Mouse (Mus musculus): ENCODE results near the gene Tcl1b4. TPM values are rescaled to one million over a fixed set of nuclear protein-coding genes. Genes with fewer than 3 reads are reported as not detected.

Tcl1b4 gene
- polyA plus RNA-seq, 1 experiment from 2014 or later, result not detected

DNA sequence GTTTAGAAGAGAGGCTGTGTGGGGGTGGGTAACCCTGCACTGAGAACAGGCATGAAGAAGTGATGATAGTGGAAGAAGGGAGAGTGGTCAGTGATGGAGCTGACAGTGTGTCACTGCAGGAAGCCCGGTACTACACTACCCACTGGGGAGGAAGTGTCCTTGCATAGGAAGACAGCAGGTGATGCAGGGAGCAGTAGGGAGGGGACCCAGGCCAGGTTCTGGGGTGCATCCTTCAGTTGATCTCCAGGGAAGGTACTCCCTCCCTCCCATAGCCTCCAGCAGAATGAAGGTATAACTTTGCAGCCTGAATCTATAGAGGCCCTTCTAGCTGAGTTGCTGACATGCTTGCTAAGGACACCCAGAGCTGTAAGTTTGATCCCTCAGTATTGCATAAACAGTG lies 5.3 kb downstream of the Tcl1b4 start:
- Histone ChIP-seq H3K27me3 (no peaks in the 10 kb centered on the region), H3K9me3 (no peaks in the 10 kb centered on the region), H3K4me2 (replicated peaks) (no peak overlapping the region), H3K36me3 (no peaks in the 10 kb centered on the region), H3K27ac (replicated peaks) (no peak overlapping the region), H3K4me1 (no peaks in the 10 kb centered on the region), H3K4me3 (no peak overlapping the region), H3K9ac (replicated peaks) (no peak overlapping the region)
- WGBS, result 77% methylated on average over 1 of the region's 1 CpGs
- no peak for ATAC-seq (ENCODE audit: low FRiP score, low read depth)

GRCm38 (mm10) chr12:105208441-105208840 lies 6.7 kb downstream of the Tcl1b4 start:
- Histone ChIP-seq H3K4me3 (no peak overlapping the region), H3K4me1 (no peaks in the 10 kb centered on the region), H3K9me3 (no peaks in the 10 kb centered on the region), H3K4me2 (replicated peaks) (no peak overlapping the region), H3K36me3 (no peaks in the 10 kb centered on the region), H3K9ac (replicated peaks) (no peak overlapping the region), H3K27me3 (no peaks in the 10 kb centered on the region), H3K27ac (replicated peaks) (no peak overlapping the region)
- WGBS, result 93% methylated on average over 1 of the region's 1 CpGs
- ATAC-seq (ENCODE audit: low FRiP score, low read depth), result no peak

DNA sequence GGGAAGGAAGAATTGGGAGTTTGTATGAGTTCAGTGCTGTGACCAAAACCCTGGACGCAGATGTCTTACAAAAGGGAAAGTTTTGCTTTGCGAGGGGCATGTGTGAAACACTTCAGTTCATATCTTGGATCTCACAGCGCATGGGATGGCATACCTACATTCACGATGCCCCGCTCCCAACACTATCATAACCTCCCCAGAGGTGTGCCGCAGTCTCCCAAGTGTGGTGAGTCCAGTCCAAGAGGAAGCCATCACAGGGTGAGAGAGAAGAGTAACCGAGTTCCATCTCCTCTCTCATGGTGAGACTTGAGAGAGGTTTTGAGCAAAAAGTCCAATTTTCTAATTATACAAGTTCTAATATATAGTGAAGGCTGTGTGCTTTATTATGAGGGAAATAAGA lies 7.5 kb downstream of the Tcl1b4 start:
- H3K9ac ChIP-seq (replicated peaks), result no peak overlapping the region
- no peaks in the 10 kb centered on the region for H3K9me3 ChIP-seq
- ATAC-seq (ENCODE audit: low FRiP score, low read depth), result no peak
- H3K27ac ChIP-seq (replicated peaks), result no peak overlapping the region
- H3K4me2 ChIP-seq (replicated peaks), result no peak overlapping the region
- H3K4me3 ChIP-seq, result no peak overlapping the region
- H3K36me3 ChIP-seq, result no peaks in the 10 kb centered on the region
- no peaks in the 10 kb centered on the region for H3K27me3 ChIP-seq
- 94% methylated on average over 7 of the region's 7 CpGs for WGBS
- no peaks in the 10 kb centered on the region for H3K4me1 ChIP-seq

GRCm38 (mm10) chr12:105217101-105217760 lies 15.5 kb downstream of the Tcl1b4 start:
- Histone ChIP-seq H3K27me3 (no peaks in the 10 kb centered on the region), H3K27ac (replicated peaks) (no peak overlapping the region), H3K4me1 (no peaks in the 10 kb centered on the region), H3K4me2 (replicated peaks) (no peak overlapping the region), H3K4me3 (no peak overlapping the region), H3K36me3 (no peaks in the 10 kb centered on the region), H3K9ac (replicated peaks) (no peak overlapping the region), H3K9me3 (no peaks in the 10 kb centered on the region)
- ATAC-seq (ENCODE audit: low FRiP score, low read depth), result no peak
- WGBS, result 91% methylated on average over 7 of the region's 7 CpGs

GRCm38 (mm10) chr12:105222601-105223319 lies 21.0 kb downstream of the Tcl1b4 start, which contains the start of gene Tcl1:
Gene Tcl1 (minus strand): TSS chr12:105222793.
- no peaks in the 10 kb centered on the region for H3K27me3 ChIP-seq
- no peak within 1 kb of the TSS for H3K4me2 ChIP-seq (replicated peaks)
- H3K9ac ChIP-seq (replicated peaks), result no peak within 1 kb of the TSS
- no peak for ATAC-seq (ENCODE audit: low FRiP score, low read depth)
- H3K4me3 ChIP-seq, result no peak within 1 kb of the TSS
- H3K36me3 ChIP-seq, result no peaks in the 10 kb centered on the region
- H3K27ac ChIP-seq (replicated peaks), result no peak within 1 kb of the TSS
- peaks cover 3% of the 10 kb centered on the region; the same call in 1 of the 2 replicates for H3K4me1 ChIP-seq
- no peaks in the 10 kb centered on the region for H3K9me3 ChIP-seq
- 91% methylated on average over 22 of the region's 22 CpGs for WGBS

GRCm38 (mm10) chr12:105224621-105225320 lies 23.0 kb downstream of the Tcl1b4 start:
- WGBS, result 46% methylated on average over 16 of the region's 16 CpGs
- no peak for ATAC-seq (ENCODE audit: low FRiP score, low read depth)
- Histone ChIP-seq H3K27ac (replicated peaks) (no peak overlapping the region), H3K36me3 (no peaks in the 10 kb centered on the region), H3K4me1 (peaks cover 3% of the 10 kb centered on the region; the same call in 1 of the 2 replicates), H3K9ac (replicated peaks) (no peak overlapping the region), H3K9me3 (no peaks in the 10 kb centered on the region), H3K27me3 (no peaks in the 10 kb centered on the region), H3K4me3 (no peak overlapping the region), H3K4me2 (replicated peaks) (no peak overlapping the region)

- 60% methylated on average over 11 of the region's 11 CpGs for WGBS
- Histone ChIP-seq H3K27ac (replicated peaks) (no peak overlapping the region), H3K4me2 (replicated peaks) (no peak overlapping the region), H3K4me1 (no peaks in the 10 kb centered on the region), H3K27me3 (no peaks in the 10 kb centered on the region), H3K36me3 (no peaks in the 10 kb centered on the region), H3K4me3 (no peak overlapping the region), H3K9ac (replicated peaks) (no peak overlapping the region), H3K9me3 (no peaks in the 10 kb centered on the region)
- ATAC-seq (ENCODE audit: low FRiP score, low read depth), result no peak
These were observed 32.6 kb downstream of the Tcl1b4 start for GRCm38 (mm10) chr12:105234362-105234761.

DNA sequence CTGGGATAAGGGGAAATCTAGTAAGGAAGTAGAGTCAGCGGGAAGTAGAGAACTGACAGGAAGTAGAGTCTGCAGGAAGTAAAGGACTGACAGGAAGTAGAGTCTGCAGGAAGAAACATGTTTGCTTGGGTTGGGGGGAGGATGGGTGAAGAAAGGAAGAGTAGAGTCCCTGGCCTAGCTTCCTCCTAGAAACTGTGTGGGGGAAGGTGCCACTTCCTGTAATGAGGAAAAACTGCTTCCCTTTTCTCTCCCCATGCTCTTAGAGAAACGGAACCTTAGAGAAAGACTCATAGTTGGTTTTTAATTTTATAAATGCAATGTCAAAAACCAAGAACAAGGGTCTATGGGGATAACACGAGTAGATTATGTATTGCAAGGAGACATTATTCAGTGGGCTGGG lies 33.3 kb downstream of the Tcl1b4 start:
- 88% methylated on average over 3 of the region's 3 CpGs for WGBS
- Histone ChIP-seq H3K27me3 (no peaks in the 10 kb centered on the region), H3K9ac (replicated peaks) (no peak overlapping the region), H3K4me3 (no peak overlapping the region), H3K4me1 (no peaks in the 10 kb centered on the region), H3K9me3 (no peaks in the 10 kb centered on the region), H3K27ac (replicated peaks) (no peak overlapping the region), H3K4me2 (replicated peaks) (no peak overlapping the region), H3K36me3 (no peaks in the 10 kb centered on the region)
- no peak for ATAC-seq (ENCODE audit: low FRiP score, low read depth)

DNA sequence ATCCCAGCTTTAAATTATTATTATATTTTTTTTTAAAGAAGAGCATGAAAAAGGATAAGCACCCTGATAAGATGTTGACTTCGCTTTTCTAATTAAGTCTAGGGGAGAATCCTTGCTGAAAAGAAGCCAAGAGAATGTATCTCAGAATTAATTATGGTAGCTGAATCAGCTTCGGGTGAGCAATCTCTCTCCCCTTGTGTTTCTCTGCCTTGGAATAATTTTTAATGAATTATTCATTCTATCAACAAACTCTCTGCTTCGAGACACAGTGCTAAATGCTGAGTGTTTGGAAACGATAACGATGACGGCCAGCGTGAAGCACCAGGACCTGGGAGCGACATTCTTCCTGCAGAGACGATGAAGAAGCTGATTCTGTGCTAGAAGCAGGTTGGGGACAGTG lies 37.3 kb downstream of the Tcl1b4 start:
- H3K4me1 ChIP-seq, result no peaks in the 10 kb centered on the region
- ATAC-seq (ENCODE audit: low FRiP score, low read depth), result no peak
- H3K4me3 ChIP-seq, result no peak overlapping the region
- no peak overlapping the region; the same call in 1 of the 2 replicates for H3K27ac ChIP-seq (replicated peaks)
- H3K4me2 ChIP-seq (replicated peaks), result no peak overlapping the region
- H3K36me3 ChIP-seq, result no peaks in the 10 kb centered on the region
- no peaks in the 10 kb centered on the region for H3K27me3 ChIP-seq
- no peaks in the 10 kb centered on the region for H3K9me3 ChIP-seq
- 78% methylated on average over 9 of the region's 9 CpGs for WGBS
- no peak overlapping the region for H3K9ac ChIP-seq (replicated peaks)

DNA sequence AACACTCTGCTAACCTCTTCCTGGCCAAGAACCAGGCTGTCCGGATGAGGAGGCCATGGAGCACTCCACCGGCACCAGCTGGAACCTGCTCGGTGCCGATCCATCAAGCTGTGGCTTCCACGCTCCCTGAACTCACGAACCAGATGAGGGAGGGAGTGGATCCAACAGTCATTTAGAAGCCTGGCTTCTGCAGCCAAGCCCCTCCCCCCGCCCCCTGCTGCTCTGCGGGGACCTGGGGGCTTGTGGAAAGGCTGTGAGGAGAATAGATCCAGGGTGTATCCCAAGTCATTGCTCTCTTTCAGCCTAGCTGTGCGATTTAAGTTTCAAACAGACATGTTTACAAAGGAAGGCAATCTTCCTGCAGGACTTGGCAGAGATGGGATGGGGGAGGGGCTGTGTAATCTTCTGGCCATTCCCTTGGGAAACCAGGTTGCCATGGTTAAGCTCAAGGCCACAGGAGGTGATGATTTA lies 47.0 kb downstream of the Tcl1b4 start:
- Histone ChIP-seq H3K9me3 (no peaks in the 10 kb centered on the region), H3K4me3 (no peak overlapping the region), H3K27ac (replicated peaks) (peak overlapping the region; percentile 57), H3K36me3 (no peaks in the 10 kb centered on the region), H3K27me3 (no peaks in the 10 kb centered on the region), H3K4me2 (replicated peaks) (peak overlapping the region; percentile 26), H3K9ac (replicated peaks) (no peak overlapping the region), H3K4me1 (peaks cover 23% of the 10 kb centered on the region)
- peak; percentile 57; the same call in 1 of the 2 replicates for ATAC-seq (ENCODE audit: low FRiP score, low read depth)
- WGBS, result 16% methylated on average over 9 of the region's 9 CpGs

- no peaks in the 10 kb centered on the region for H3K9me3 ChIP-seq
- peaks cover 17% of the 10 kb centered on the region for H3K4me1 ChIP-seq
- WGBS, result 90% methylated on average over 3 of the region's 3 CpGs
- no peak overlapping the region for H3K27ac ChIP-seq (replicated peaks)
- H3K9ac ChIP-seq (replicated peaks), result no peak overlapping the region
- no peak for ATAC-seq (ENCODE audit: low FRiP score, low read depth)
- H3K27me3 ChIP-seq, result no peaks in the 10 kb centered on the region
- no peak overlapping the region for H3K4me3 ChIP-seq
- no peak overlapping the region for H3K4me2 ChIP-seq (replicated peaks)
- no peaks in the 10 kb centered on the region for H3K36me3 ChIP-seq
These were observed 52.0 kb downstream of the Tcl1b4 start for GRCm38 (mm10) chr12:105253796-105254195.
